Mouse (Mus musculus) spleen, adult 2 months (tissue): Measurements from ENCODE around the gene Tnk2. TPM values are rescaled to one million over a fixed set of nuclear protein-coding genes. Genes with fewer than 3 reads are reported as not detected.

Experiments
- DNase-seq, 2 experiments: peaks; one replicate each; pipeline versions ENCODE4 v3.0.0 to v3.0.0-alpha.2; 2012 to 2021; ENCODE audit warnings: low spot score in 2 of 2, low read depth in 1 of 2
- H3K27ac ChIP-seq: fragments of 200-500 bp; 2 replicates; pipeline ENCODE4 v1.5.1; 2012; ENCODE audit warnings: low read length, inconsistent platforms; ENCODE audit not compliant: insufficient read depth
- H3K27me3 ChIP-seq: fragments of 200-500 bp; 2 replicates; pipeline ENCODE4 v1.6.1; 2012; ENCODE audit warnings: mild to moderate bottlenecking, moderate library complexity, low read length, inconsistent platforms; ENCODE audit not compliant: control insufficient read depth, insufficient read depth
- H3K36me3 ChIP-seq: fragments of 200-500 bp; 2 replicates; pipeline ENCODE4 v1.6.1; 2012; ENCODE audit warnings: mild to moderate bottlenecking, low read length, inconsistent platforms; ENCODE audit not compliant: control insufficient read depth, insufficient read depth
- H3K4me1 ChIP-seq: fragments of 200-500 bp; 2 replicates; pipeline ENCODE4 v1.6.1; 2011; ENCODE audit warnings: inconsistent platforms; ENCODE audit not compliant: control insufficient read depth, insufficient read depth, insufficient read length
- H3K4me3 ChIP-seq: fragments of 200-500 bp; 2 replicates; pipeline ENCODE4 v1.5.1; 2011; ENCODE audit warnings: mild to moderate bottlenecking, inconsistent platforms; ENCODE audit not compliant: insufficient read depth, insufficient read length; ENCODE audit errors: extremely low read depth
- CTCF ChIP-seq: fragments of 200-500 bp; IDR thresholded peaks from 2 replicates; pipeline ENCODE4 v1.5.1; 2011; ENCODE audit warnings: mild to moderate bottlenecking, inconsistent platforms; ENCODE audit not compliant: insufficient read depth, insufficient read length, insufficient replicate concordance; ENCODE audit errors: extremely low read depth
- POLR2A ChIP-seq: fragments of 200-500 bp; IDR thresholded peaks from 2 replicates; pipeline ENCODE4 v1.6.1; 2011; ENCODE audit warnings: low read depth, low read length, inconsistent platforms
- WGBS: fragments of 180-500 bp; shearing (Covaris S2); methylation state at CpG from one replicate; pipeline ENCODE4 v1.1.7; 2018; 5-methylcytosine and 5-hydroxymethylcytosine counted together
- polyA plus RNA-seq: library from polyadenylated mRNA; depleted of rRNA; stranded (reverse); fragments of >200 nt; gene quantifications from 2 replicates; pipeline ENCODE4 v1.2.3, GENCODE M21; 2012

Gene Tnk2
- polyA plus RNA-seq, 1 experiment, result 109 TPM

DNA sequence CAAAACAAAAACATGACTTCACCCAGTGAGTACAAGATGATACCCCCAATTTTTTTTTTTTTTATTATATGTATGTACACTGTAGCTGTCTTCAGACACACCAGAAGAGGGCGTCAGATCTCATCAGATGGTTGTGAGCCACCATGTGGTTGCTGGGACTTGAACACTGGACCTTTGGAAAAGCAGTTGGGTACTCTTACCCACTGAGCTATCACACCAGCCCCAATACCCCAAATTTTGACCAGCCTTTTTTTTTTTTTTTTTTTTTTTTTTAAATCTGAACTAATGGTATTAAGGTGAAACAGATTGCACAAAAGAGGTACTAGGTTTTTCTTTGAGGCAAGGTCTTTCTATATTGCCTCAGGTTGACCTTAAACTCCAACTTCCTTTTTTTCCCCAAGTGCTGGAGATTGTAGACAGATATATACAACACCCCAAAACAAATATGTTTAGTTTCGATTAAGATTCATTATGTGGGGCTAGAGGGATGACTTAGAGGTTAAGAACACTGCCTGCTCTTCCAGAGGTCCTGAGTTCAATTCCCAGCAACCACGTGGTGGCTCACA, 30.3 kb upstream of the Tnk2 start:
- TF ChIP-seq POLR2A, result no peak
- no peak for TF ChIP-seq CTCF
- DNase-seq, result no peak
- H3K4me3 ChIP-seq, result no peak overlapping the region
- H3K27me3 ChIP-seq, result no peaks in the 10 kb centered on the region
- H3K36me3 ChIP-seq, result peaks cover 15% of the 10 kb centered on the region
- peaks cover 3% of the 10 kb centered on the region for H3K4me1 ChIP-seq
- H3K27ac ChIP-seq, result no peak overlapping the region
- 44% methylated on average over 3 of the region's 3 CpGs for WGBS

DNA sequence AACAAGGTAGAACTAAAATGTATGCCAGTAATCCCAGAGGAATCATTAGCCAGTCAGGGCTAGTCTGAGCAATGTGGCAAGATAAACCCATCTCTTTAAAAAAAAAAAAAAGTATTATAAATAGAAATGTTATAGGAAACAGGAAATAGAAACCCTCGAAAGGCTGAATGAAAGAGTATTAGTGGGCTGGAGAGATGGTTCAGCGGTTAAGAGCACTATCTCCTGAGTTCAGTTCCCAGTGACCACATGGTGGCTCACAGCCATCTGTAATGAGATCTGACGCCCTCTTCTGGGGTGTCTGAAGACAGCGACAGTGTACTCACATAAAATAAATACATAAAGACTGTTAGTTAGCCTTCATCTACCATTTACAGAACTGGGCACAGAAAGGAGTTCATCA, 29.6 kb upstream of the Tnk2 start:
- H3K4me1 ChIP-seq, result peaks cover 3% of the 10 kb centered on the region
- no peak overlapping the region for H3K27ac ChIP-seq
- no peak for TF ChIP-seq CTCF
- no peak for TF ChIP-seq POLR2A
- 15% methylated on average over 4 of the region's 4 CpGs for WGBS
- peaks cover 19% of the 10 kb centered on the region for H3K36me3 ChIP-seq
- DNase-seq, result peak in 1 of 2 experiments; percentile 20
- no peak overlapping the region for H3K4me3 ChIP-seq
- no peaks in the 10 kb centered on the region for H3K27me3 ChIP-seq

DNA sequence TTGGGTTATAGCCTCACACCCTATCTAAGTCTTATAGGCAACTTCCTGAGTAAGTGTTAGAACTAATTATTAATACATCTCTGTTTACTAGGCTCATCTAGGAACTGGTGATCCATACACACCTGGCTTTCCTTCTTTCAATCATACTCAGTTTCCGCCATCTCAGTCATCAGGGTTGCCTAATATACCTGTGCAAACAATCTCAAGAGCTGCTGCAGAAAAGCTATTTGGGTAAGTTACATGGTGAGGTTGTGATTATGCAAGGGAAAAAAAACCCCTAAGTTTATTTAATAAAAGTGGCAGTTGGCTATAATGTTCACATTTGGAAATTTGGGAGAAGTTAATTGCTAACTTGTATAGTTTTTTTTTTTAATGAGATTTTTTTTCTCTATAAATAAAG, 24.7 kb upstream of the Tnk2 start:
- H3K27me3 ChIP-seq, result no peaks in the 10 kb centered on the region
- H3K4me3 ChIP-seq, result no peak overlapping the region
- no peak overlapping the region for H3K27ac ChIP-seq
- TF ChIP-seq CTCF (no peak), POLR2A (no peak)
- 95% methylated on average over 1 of the region's 1 CpGs for WGBS
- H3K36me3 ChIP-seq, result peaks cover 45% of the 10 kb centered on the region
- no peak for DNase-seq
- H3K4me1 ChIP-seq, result no peaks in the 10 kb centered on the region

DNA sequence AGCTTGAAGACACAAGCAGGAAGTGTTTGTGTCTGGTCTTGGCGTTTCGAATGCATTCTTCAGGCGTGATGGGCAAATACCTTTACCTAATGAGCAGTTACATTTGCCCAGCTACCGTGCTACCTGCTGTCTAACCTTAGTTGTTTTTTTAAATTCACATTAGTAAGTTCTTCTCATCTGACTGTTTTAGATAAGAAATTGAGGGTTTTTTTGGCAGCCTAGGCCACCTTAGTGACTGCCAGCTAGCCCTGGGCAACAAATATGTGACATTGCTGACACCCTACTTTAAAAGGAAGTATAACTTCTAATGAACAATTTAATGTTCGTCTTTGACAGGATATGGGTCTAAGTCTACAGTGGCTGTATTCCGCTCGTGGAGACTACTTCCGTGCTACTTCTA, 15.5 kb upstream of the Tnk2 start:
- DNase-seq, result no peak

DNA sequence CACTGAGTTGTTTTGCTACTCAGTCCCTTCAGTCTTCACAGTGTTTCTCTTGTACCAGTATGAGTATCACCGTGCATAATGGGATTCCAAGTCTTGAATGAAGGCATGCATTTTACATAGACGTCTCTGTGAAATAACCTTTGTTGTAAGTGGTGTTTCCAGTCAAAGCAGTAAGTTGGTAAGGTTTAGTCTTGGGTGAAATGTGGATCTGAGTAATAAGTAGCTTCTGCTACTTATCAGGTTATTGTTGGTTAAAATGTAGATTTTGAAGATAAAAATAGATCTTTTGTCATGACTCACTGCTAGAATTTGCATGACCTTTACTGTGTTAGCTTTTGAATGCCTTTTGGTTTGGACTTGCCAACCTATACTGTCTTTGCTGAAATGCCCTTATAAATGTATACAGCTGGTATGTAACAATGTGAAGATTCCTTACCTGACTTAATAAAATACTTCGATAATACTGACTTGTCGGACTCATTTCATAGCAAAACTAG, 11.3 kb upstream of the Tnk2 start:
- WGBS, result 91% methylated on average over 4 of the region's 4 CpGs
- DNase-seq, result no peak
- Histone ChIP-seq H3K27me3 (no peaks in the 10 kb centered on the region), H3K36me3 (peaks cover 27% of the 10 kb centered on the region), H3K4me3 (no peak overlapping the region), H3K4me1 (no peaks in the 10 kb centered on the region), H3K27ac (no peak overlapping the region)
- TF ChIP-seq CTCF (no peak), POLR2A (no peak)

More for the DNA sequence above, 15.5 kb upstream of the Tnk2 start:
- H3K4me3 ChIP-seq, result no peak overlapping the region
- no peaks in the 10 kb centered on the region for H3K4me1 ChIP-seq
- H3K27me3 ChIP-seq, result no peaks in the 10 kb centered on the region
- no peak overlapping the region for H3K27ac ChIP-seq
- WGBS, result 88% methylated on average over 8 of the region's 8 CpGs
- peaks cover 49% of the 10 kb centered on the region for H3K36me3 ChIP-seq
- TF ChIP-seq POLR2A, result no peak
- TF ChIP-seq CTCF, result no peak

DNA sequence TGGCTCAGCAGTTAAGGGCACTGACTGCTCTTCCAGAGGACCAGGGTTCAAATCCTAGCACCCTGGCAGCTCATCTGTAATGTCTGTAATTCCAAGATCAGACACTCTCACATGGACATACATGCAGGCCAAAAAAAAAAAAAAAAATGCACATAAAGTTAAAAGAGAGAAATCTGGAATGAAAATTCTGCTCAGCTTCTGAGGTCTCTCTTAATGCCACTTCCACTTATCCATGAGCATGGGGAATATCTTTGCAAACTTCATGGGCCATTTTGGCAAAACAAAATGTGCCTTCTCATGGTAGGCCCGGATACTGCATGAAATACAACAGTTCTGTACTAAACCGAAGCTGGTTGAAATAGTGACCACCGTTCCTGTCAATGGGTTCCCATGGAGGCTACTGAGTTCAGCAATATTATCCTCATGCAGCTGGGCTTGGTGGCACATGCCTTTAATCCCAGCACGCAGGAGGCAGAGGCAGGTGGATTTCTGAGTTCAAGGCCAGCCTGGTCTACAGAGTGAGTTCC, 10.1 kb upstream of the Tnk2 start:
- Histone ChIP-seq H3K4me1 (no peaks in the 10 kb centered on the region), H3K36me3 (peaks cover 21% of the 10 kb centered on the region), H3K4me3 (no peak overlapping the region), H3K27me3 (no peaks in the 10 kb centered on the region), H3K27ac (no peak overlapping the region)
- no peak for TF ChIP-seq POLR2A
- no peak for TF ChIP-seq CTCF
- 92% methylated on average over 4 of the region's 4 CpGs for WGBS
- no peak for DNase-seq

DNA sequence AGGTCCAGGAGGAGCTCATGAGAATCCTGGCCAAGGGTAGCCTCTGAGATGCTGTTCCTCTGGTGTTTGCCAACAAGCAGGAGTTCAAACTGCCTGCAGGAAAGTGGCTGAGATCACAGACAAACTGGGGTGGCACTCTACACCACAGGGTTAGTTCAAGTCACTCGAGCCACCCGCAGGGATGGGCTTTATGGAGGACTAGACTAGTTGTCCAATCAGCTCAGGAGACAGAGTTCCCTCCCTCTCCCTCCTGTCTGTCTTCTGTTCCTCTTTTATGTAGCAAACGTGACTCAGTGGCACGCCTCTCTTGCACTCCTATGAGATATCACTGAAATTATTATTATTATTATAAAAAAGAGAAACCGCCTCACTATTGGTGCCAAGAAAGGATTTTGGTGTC, 9.5 kb upstream of the Tnk2 start:
- Histone ChIP-seq H3K27me3 (no peaks in the 10 kb centered on the region), H3K4me3 (no peak overlapping the region), H3K27ac (no peak overlapping the region), H3K4me1 (no peaks in the 10 kb centered on the region; the same call in 1 of the 2 replicates), H3K36me3 (peaks cover 19% of the 10 kb centered on the region)
- TF ChIP-seq POLR2A (no peak), CTCF (no peak)
- WGBS, result 57% methylated on average over 5 of the region's 5 CpGs
- no peak for DNase-seq
